Mouse (Mus musculus) MEL (cell line): ENCODE data around the gene Cep78. TPM values are rescaled to one million over a fixed set of nuclear protein-coding genes. Genes with fewer than 3 reads are reported as not detected.

Experiments
- DNase-seq: peaks from one replicate; pipeline ENCODE4 v3.0.0; 2011; ENCODE audit warnings: low read depth, low spot score
- H3K27ac ChIP-seq: 2 replicates; pipeline ENCODE4 v1.5.1; 2012; ENCODE audit warnings: low read depth, mild to moderate bottlenecking, control low read depth, low read length, moderate library complexity; ENCODE audit not compliant: control insufficient read depth
- H3K27me3 ChIP-seq, 2 experiments: fragments of 150-350 bp in 1 of 2; sonication (generic) in 1 of 2; 2 replicates each; pipeline ENCODE4 v1.6.1; 2012; ENCODE audit warnings: low read length in 2 of 2, mild to moderate bottlenecking in 2 of 2, improper control_type of control experiment in 1 of 2, moderate library complexity in 1 of 2; ENCODE audit not compliant: insufficient read depth in 2 of 2, control insufficient read depth in 1 of 2
- H3K36me3 ChIP-seq, 2 experiments: 2 replicates each; pipeline ENCODE4 v1.6.1; 2012 to 2014; ENCODE audit warnings: low read length in 2 of 2, improper control_type of control experiment in 1 of 2, inconsistent platforms in 1 of 2, mild to moderate bottlenecking in 1 of 2; ENCODE audit not compliant: insufficient read depth in 2 of 2, control insufficient read depth in 1 of 2
- H3K4me1 ChIP-seq, 2 experiments: fragments of 150-350 bp in 1 of 2; sonication (generic) in 1 of 2; 2 replicates each; pipeline ENCODE4 v1.6.1; 2012; ENCODE audit warnings: low read length in 2 of 2, improper control_type of control experiment in 1 of 2, mild to moderate bottlenecking in 1 of 2; ENCODE audit not compliant: insufficient read depth in 2 of 2, control insufficient read depth in 1 of 2
- H3K4me3 ChIP-seq, 2 experiments: fragments of 150-350 bp in 1 of 2; sonication (generic) in 1 of 2; 2 replicates each; pipeline ENCODE4 v1.5.1; 2012; ENCODE audit warnings: low read depth in 2 of 2, low read length in 2 of 2, mild to moderate bottlenecking in 2 of 2, moderate library complexity in 2 of 2, control low read depth in 1 of 2, improper control_type of control experiment in 1 of 2; ENCODE audit not compliant: control insufficient read depth in 1 of 2, insufficient read depth in 1 of 2
- H3K79me2 ChIP-seq: 2 replicates; pipeline ENCODE4 v1.6.1; 2012; ENCODE audit warnings: mild to moderate bottlenecking, low read length, moderate library complexity; ENCODE audit not compliant: control insufficient read depth, poor library complexity, insufficient read depth
- H3K9ac ChIP-seq: 2 replicates; pipeline ENCODE4 v1.6.1; 2012; ENCODE audit warnings: low read depth, mild to moderate bottlenecking, control low read depth, low read length, moderate library complexity; ENCODE audit not compliant: control insufficient read depth, poor library complexity, severe bottlenecking
- H3K9me3 ChIP-seq: fragments of 150-350 bp; sonication (generic); replicated peaks from 2 replicates; pipeline ENCODE4 v1.6.1; 2012; ENCODE audit warnings: mild to moderate bottlenecking, low read length, improper control_type of control experiment, moderate library complexity; ENCODE audit not compliant: insufficient read depth
- CHD1 ChIP-seq: IDR thresholded peaks from 2 replicates; pipeline ENCODE4 v1.6.1; 2012; ENCODE audit warnings: low read depth, mild to moderate bottlenecking, inconsistent platforms, low read length, improper control_type of control experiment
- CHD2 ChIP-seq: IDR thresholded peaks from 2 replicates; pipeline ENCODE4 v1.6.1; 2011; ENCODE audit warnings: low read length, improper control_type of control experiment
- CTCF ChIP-seq, 3 experiments: IDR thresholded peaks in 2 of 3; conservative IDR thresholded peaks in 1 of 3; 2 replicates each; pipeline ENCODE4 v1.5.1; 2011 to 2012; ENCODE audit warnings: low read length in 3 of 3, low read depth in 2 of 3, mild to moderate bottlenecking in 2 of 3, improper control_type of control experiment in 1 of 3, inconsistent platforms in 1 of 3, mixed read lengths in 1 of 3, moderate library complexity in 1 of 3; ENCODE audit not compliant: control insufficient read depth in 1 of 3, insufficient read depth in 1 of 3, poor library complexity in 1 of 3, severe bottlenecking in 1 of 3
- E2F4 ChIP-seq: IDR thresholded peaks from 2 replicates; pipeline ENCODE4 v1.6.1; 2011; ENCODE audit warnings: low read depth, low read length, improper control_type of control experiment, borderline replicate concordance
- ELF1 ChIP-seq: IDR thresholded peaks from 2 replicates; pipeline ENCODE4 v1.6.1; 2014; ENCODE audit warnings: low read depth, mild to moderate bottlenecking, inconsistent platforms, low read length, improper control_type of control experiment, moderate library complexity
- EP300 ChIP-seq, 2 experiments: IDR thresholded peaks; 2 replicates each; pipeline ENCODE4 v1.6.1; 2011; ENCODE audit warnings: improper control_type of control experiment in 2 of 2, low read length in 2 of 2, low read depth in 1 of 2, mild to moderate bottlenecking in 1 of 2
- GATA1 ChIP-seq: IDR thresholded peaks from 2 replicates; pipeline ENCODE4 v1.6.1; 2011; ENCODE audit warnings: low read depth, low read length, improper control_type of control experiment
- HCFC1 ChIP-seq: IDR thresholded peaks from 2 replicates; pipeline ENCODE4 v1.6.1; 2012; ENCODE audit warnings: low read depth, mild to moderate bottlenecking, inconsistent platforms, low read length, improper control_type of control experiment, moderate library complexity
- JUND ChIP-seq: IDR thresholded peaks from 2 replicates; pipeline ENCODE4 v1.6.1; 2011; ENCODE audit warnings: low read depth, mild to moderate bottlenecking, improper control_type of control experiment, low read length
- KAT2A ChIP-seq: conservative IDR thresholded peaks from 2 replicates; pipeline ENCODE4 v1.6.1; 2012; ENCODE audit warnings: low read depth, low read length, improper control_type of control experiment, inconsistent platforms
- MAFK ChIP-seq: IDR thresholded peaks from 2 replicates; pipeline ENCODE4 v1.6.1; 2011; ENCODE audit warnings: low read depth, mild to moderate bottlenecking, low read length, improper control_type of control experiment, borderline replicate concordance
- MAX ChIP-seq: IDR thresholded peaks from 2 replicates; pipeline ENCODE4 v1.6.1; 2011; ENCODE audit warnings: low read length, improper control_type of control experiment
- MEF2A ChIP-seq: IDR thresholded peaks from 2 replicates; pipeline ENCODE4 v1.6.1; 2014; ENCODE audit warnings: low read depth, mild to moderate bottlenecking, inconsistent platforms, low read length, improper control_type of control experiment; ENCODE audit not compliant: poor library complexity, insufficient replicate concordance, severe bottlenecking; ENCODE audit errors: extremely low read depth
- MXI1 ChIP-seq: IDR thresholded peaks from 2 replicates; pipeline ENCODE4 v1.6.1; 2011; ENCODE audit warnings: mild to moderate bottlenecking, low read depth, low read length, improper control_type of control experiment
- MYB ChIP-seq: IDR thresholded peaks from 2 replicates; pipeline ENCODE4 v1.6.1; 2011; ENCODE audit warnings: mild to moderate bottlenecking, low read depth, low read length, improper control_type of control experiment
- MYC ChIP-seq: IDR thresholded peaks from 2 replicates; pipeline ENCODE4 v1.6.1; 2011; ENCODE audit warnings: low read depth, mild to moderate bottlenecking, low read length, improper control_type of control experiment, moderate library complexity
- NELFE ChIP-seq: IDR thresholded peaks from 2 replicates; pipeline ENCODE4 v1.6.1; 2011; ENCODE audit warnings: low read depth, low read length, improper control_type of control experiment
- NRF1 ChIP-seq: IDR thresholded peaks from 2 replicates; pipeline ENCODE4 v1.6.1; 2014; ENCODE audit warnings: low read depth, mild to moderate bottlenecking, inconsistent platforms, low read length, improper control_type of control experiment, moderate library complexity; ENCODE audit not compliant: poor library complexity, insufficient read depth, severe bottlenecking
- POLR2A ChIP-seq, 2 experiments: IDR thresholded peaks; 2 replicates each; pipeline ENCODE4 v1.6.1; 2011 to 2012; ENCODE audit warnings: low read length in 2 of 2, mild to moderate bottlenecking in 2 of 2, control low read depth in 1 of 2, improper control_type of control experiment in 1 of 2, low read depth in 1 of 2, moderate library complexity in 1 of 2; ENCODE audit not compliant: control insufficient read depth in 1 of 2, insufficient read depth in 1 of 2, poor library complexity in 1 of 2
- SIN3A ChIP-seq: IDR thresholded peaks from 2 replicates; pipeline ENCODE4 v1.6.1; 2012; ENCODE audit warnings: low read length, improper control_type of control experiment, inconsistent platforms
- TCF12 ChIP-seq: IDR thresholded peaks from 2 replicates; pipeline ENCODE4 v1.6.1; 2014; ENCODE audit warnings: low read depth, mild to moderate bottlenecking, inconsistent platforms, low read length, improper control_type of control experiment, moderate library complexity
- ZC3H11A ChIP-seq: IDR thresholded peaks from 2 replicates; pipeline ENCODE4 v1.6.1; 2012; ENCODE audit warnings: low read depth, mild to moderate bottlenecking, inconsistent platforms, low read length, improper control_type of control experiment
- ZMIZ1 ChIP-seq: IDR thresholded peaks from 2 replicates; pipeline ENCODE4 v1.6.1; 2012; ENCODE audit warnings: low read depth, mild to moderate bottlenecking, inconsistent platforms, low read length, improper control_type of control experiment, moderate library complexity
- ZNF384 ChIP-seq: IDR thresholded peaks from 2 replicates; pipeline ENCODE4 v1.6.1; 2012; ENCODE audit warnings: low read depth, mild to moderate bottlenecking, inconsistent platforms, low read length, improper control_type of control experiment
- polyA plus RNA-seq, 2 experiments: library from polyadenylated mRNA; stranded (reverse) in 1 of 2; unstranded in 1 of 2; fragments of >175 nt in 1 of 2; fragments of >200 nt in 1 of 2; gene quantifications; 2 replicates each; pipeline versions ENCODE4 v1.2.1 to v1.2.4; 2012; ENCODE audit warnings: low replicate concordance in 2 of 2, low read depth in 1 of 2; ENCODE audit not compliant: insufficient read length in 2 of 2, insufficient read depth in 1 of 2, missing spikeins in 1 of 2
- total RNA-seq: library from RNA; depleted of rRNA; stranded (reverse); fragments of 300-350 nt; gene quantifications from 2 replicates; pipeline ENCODE4 v1.2.3, GENCODE M21; 2012

The Cep78 gene
- total and polyA plus RNA-seq, 3 experiments: 22.2 to 23.0 TPM; not detected in 1

GRCm38 (mm10) chr19:16027876-16028670, 43.3 kb upstream of the Cep78 start:
- peak overlapping the region; percentile 45 to 88 for H3K4me3 ChIP-seq
- H3K36me3 ChIP-seq: no peaks in the 10 kb centered on the region
- no peaks in the 10 kb centered on the region for H3K79me2 ChIP-seq
- H3K4me1 ChIP-seq: peaks cover 0 to 4% of the 10 kb centered on the region in 2 experiments; a peak in 1 of 4 replicates
- peaks cover 4 to 6% of the 10 kb centered on the region in 2 experiments for H3K27me3 ChIP-seq
- no peak overlapping the region for H3K27ac ChIP-seq
- H3K9me3 ChIP-seq: no peaks in the 10 kb centered on the region
- H3K9ac ChIP-seq: peak overlapping the region; percentile 30
- peak; percentile 43 for DNase-seq
- 0 out of 2 replicates have a peak, but pooled peaks have one; percentile 6 for TF ChIP-seq SIN3A
- TF ChIP-seq ELF1: no peak

GRCm38 (mm10) chr19:16026276-16026675, 41.5 kb upstream of the Cep78 start:
- Histone ChIP-seq H3K4me1 (peaks cover 0 to 4% of the 10 kb centered on the region in 2 experiments; a peak in 1 of 4 replicates), H3K4me3 (no peak overlapping the region), H3K27ac (no peak overlapping the region), H3K36me3 (no peaks in the 10 kb centered on the region), H3K79me2 (no peaks in the 10 kb centered on the region), H3K9ac (no peak overlapping the region), H3K27me3 (peaks cover 2 to 4% of the 10 kb centered on the region in 2 experiments; a peak in 2 of 4 replicates), H3K9me3 (no peaks in the 10 kb centered on the region)
- no peak for TF ChIP-seq MEF2A
- no peak for TF ChIP-seq ZC3H11A
- no peak for TF ChIP-seq GATA1
- TF ChIP-seq KAT2A: no peak
- no peak for DNase-seq

DNA sequence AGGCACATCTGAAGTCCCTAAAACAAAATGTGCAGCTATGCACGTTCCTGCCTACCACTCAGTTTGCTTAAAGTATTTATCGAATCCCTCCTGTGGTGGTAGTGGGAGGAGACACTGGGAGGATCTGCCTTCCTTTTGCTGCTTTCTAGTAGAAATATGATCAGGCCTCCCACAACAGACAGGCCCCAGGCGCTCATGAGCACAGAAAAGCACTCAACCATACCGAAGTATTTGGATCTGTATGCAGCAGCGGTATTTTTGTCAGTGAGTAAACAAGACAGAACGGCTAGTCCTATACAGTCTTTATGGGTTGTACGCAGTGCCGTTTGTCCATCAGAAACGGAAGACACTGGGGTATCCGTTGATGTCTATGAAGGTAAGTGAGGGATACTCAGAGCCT, 37.4 kb upstream of the Cep78 start:
- H3K27ac ChIP-seq: no peak overlapping the region
- no peak for DNase-seq
- H3K9me3 ChIP-seq: no peaks in the 10 kb centered on the region
- H3K4me1 ChIP-seq: no peaks in the 10 kb centered on the region
- no peak overlapping the region for H3K9ac ChIP-seq
- H3K27me3 ChIP-seq: peaks cover 0 to 2% of the 10 kb centered on the region in 2 experiments; a peak in 1 of 4 replicates
- TF ChIP-seq ZNF384: no peak
- no peak for TF ChIP-seq E2F4
- no peak for TF ChIP-seq POLR2A (IDR thresholded peaks at IDR 0.05; ENCODE audit: control insufficient read depth in 1 of 2, insufficient read depth in 1 of 2, low read depth in 1 of 2, low read length in 2 of 2, poor library complexity in 1 of 2)
- TF ChIP-seq ZMIZ1: no peak
- no peak for TF ChIP-seq MEF2A
- TF ChIP-seq MXI1: no peak
- no peak for TF ChIP-seq MAFK
- TF ChIP-seq EP300 (IDR thresholded peaks at IDR 0.05; ENCODE audit: low read depth in 1 of 2, low read length in 2 of 2): no peak
- no peak for TF ChIP-seq TCF12
- TF ChIP-seq GATA1: no peak
- no peak for TF ChIP-seq MYB
- no peak for TF ChIP-seq MAX
- TF ChIP-seq NELFE: no peak
- no peak for TF ChIP-seq CTCF (IDR thresholded peaks at IDR 0.05 in 2 of 3, conservative IDR thresholded peaks at IDR 0.05 in 1 of 3; ENCODE audit: control insufficient read depth in 1 of 3, insufficient read depth in 1 of 3, low read depth in 2 of 3, low read length in 3 of 3, poor library complexity in 1 of 3, severe bottlenecking in 1 of 3)
- TF ChIP-seq MYC: no peak
- no peak for TF ChIP-seq CHD2
- TF ChIP-seq NRF1: no peak
- no peak for TF ChIP-seq HCFC1
- TF ChIP-seq CHD1: no peak
- TF ChIP-seq JUND: no peak
- no peaks in the 10 kb centered on the region for H3K36me3 ChIP-seq
- H3K79me2 ChIP-seq: no peaks in the 10 kb centered on the region
- no peak overlapping the region for H3K4me3 ChIP-seq
